In genomic region chr19:4855951-4856350, GRCm38 (mm10) we compare ENCODE assay signal across 10 mouse cellular contexts. TPM values are rescaled to one million over a fixed set of nuclear protein-coding genes. Genes with fewer than 3 reads are reported as not detected.
DNase-seq lines count a peak whose midpoint lies in the region; ATAC-seq and TF ChIP-seq lines count a peak whose summit lies in the region.
"Had no signal": no experiment of that assay in that cellular context is flagged by ENCODE, and none has a peak within 500 bp of the region (broad histone marks: within the 10 kb centered on the region; RNA-seq: fewer than 3 reads in every experiment).

No protein-coding gene starts in this region.

- 77% methylated on average over 4 of the region's 4 CpGs for WGBS in kidney, embryonic 14.5 days
- WGBS in embryonic facial prominence, embryonic 15.5 days, result 70% methylated on average over 4 of the region's 4 CpGs
- 63% methylated on average over 4 of the region's 4 CpGs for WGBS in hindbrain, postnatal 0 days
- 46% methylated on average over 4 of the region's 4 CpGs for WGBS in midbrain, embryonic 16.5 days

- H3K9ac ChIP-seq in kidney, embryonic 14.5 days (ENCODE audit: low read depth, low read length), result no peak overlapping the region
- 0 out of 2 replicates have a peak overlapping the region, but pooled peaks have one; percentile 57 for H3K9ac ChIP-seq in embryonic facial prominence, embryonic 15.5 days
- H3K9ac ChIP-seq in hindbrain, postnatal 0 days (replicated peaks; ENCODE audit: low read length), result no peak overlapping the region
- peak overlapping the region; percentile 82 for H3K9ac ChIP-seq in midbrain, embryonic 16.5 days (ENCODE audit: low read depth, low read length)

- no peak for DNase-seq in kidney, postnatal 4 days
- no peak for DNase-seq in hindbrain, postnatal 0 days (ENCODE audit: low spot score)
- DNase-seq in urinary bladder, postnatal 36 days (ENCODE audit: low spot score in 2 of 2), result no peak
- DNase-seq in MN1 (ENCODE audit: low spot score), result no peak
- no peak for DNase-seq in spleen, postnatal 10 days (ENCODE audit: low spot score in 2 of 2)
- DNase-seq: cerebellum, adult 8-10 months had no signal

- no peak for TF ChIP-seq CTCF in hindbrain, postnatal 0 days (IDR thresholded peaks at IDR 0.05; ENCODE audit: low read depth)

- peak overlapping the region; percentile 82; the same call in 1 of the 2 replicates for H3K4me2 ChIP-seq in kidney, embryonic 14.5 days (replicated peaks; ENCODE audit: low read depth, low read length)
- peak overlapping the region; percentile 95 for H3K4me2 ChIP-seq in embryonic facial prominence, embryonic 15.5 days (replicated peaks)
- peak overlapping the region; percentile 99 for H3K4me2 ChIP-seq in hindbrain, postnatal 0 days (ENCODE audit: low read depth, low read length)
- peak overlapping the region; percentile 98 for H3K4me2 ChIP-seq in midbrain, embryonic 16.5 days (ENCODE audit: low read length)

- H3K27me3 ChIP-seq in kidney, embryonic 14.5 days (ENCODE audit: control insufficient read depth, insufficient read depth, low read length), result no peaks in the 10 kb centered on the region
- no peaks in the 10 kb centered on the region for H3K27me3 ChIP-seq in embryonic facial prominence, embryonic 15.5 days
- H3K27me3 ChIP-seq in hindbrain, postnatal 0 days (ENCODE audit: insufficient read depth, low read length), result no peaks in the 10 kb centered on the region
- no peaks in the 10 kb centered on the region for H3K27me3 ChIP-seq in midbrain, embryonic 16.5 days (ENCODE audit: control insufficient read depth, insufficient read depth, low read depth, low read length)

- H3K36me3 ChIP-seq in kidney, embryonic 14.5 days (ENCODE audit: control insufficient read depth, insufficient read depth, low read length), result no peaks in the 10 kb centered on the region
- peaks cover 13% of the 10 kb centered on the region; the same call in 1 of the 2 replicates for H3K36me3 ChIP-seq in embryonic facial prominence, embryonic 15.5 days
- peaks cover 22% of the 10 kb centered on the region for H3K36me3 ChIP-seq in hindbrain, postnatal 0 days (ENCODE audit: insufficient read depth, low read length)
- H3K36me3 ChIP-seq in midbrain, embryonic 16.5 days (ENCODE audit: control insufficient read depth, insufficient read depth, low read length), result peaks cover 18% of the 10 kb centered on the region

- ATAC-seq in kidney, embryonic 14.5 days (ENCODE audit: low FRiP score, low TSS enrichment), result no peak
- ATAC-seq in embryonic facial prominence, embryonic 15.5 days (ENCODE audit: insufficient number of reproducible peaks, low FRiP score, low TSS enrichment, low read depth), result no peak
- ATAC-seq in hindbrain, postnatal 0 days, result no peak
- no peak for ATAC-seq in midbrain, embryonic 16.5 days

- H3K4me3 ChIP-seq in kidney, embryonic 14.5 days (ENCODE audit: low read length), result peak overlapping the region; percentile 51; the same call in 1 of the 2 replicates
- peak overlapping the region; percentile 58; the same call in 1 of the 2 replicates for H3K4me3 ChIP-seq in embryonic facial prominence, embryonic 15.5 days (replicated peaks)
- peak overlapping the region; percentile 75 for H3K4me3 ChIP-seq in hindbrain, postnatal 0 days (ENCODE audit: low read length)
- peak overlapping the region; percentile 80 for H3K4me3 ChIP-seq in midbrain, embryonic 16.5 days (ENCODE audit: low read depth, low read length)

- H3K4me1 ChIP-seq in kidney, embryonic 14.5 days (ENCODE audit: control insufficient read depth, insufficient read depth, low read length), result peaks cover 3% of the 10 kb centered on the region; the same call in 1 of the 2 replicates
- H3K4me1 ChIP-seq in embryonic facial prominence, embryonic 15.5 days, result peaks cover 7% of the 10 kb centered on the region; the same call in 1 of the 2 replicates
- no peaks in the 10 kb centered on the region for H3K4me1 ChIP-seq in hindbrain, postnatal 0 days (ENCODE audit: insufficient read depth, low read length)
- H3K4me1 ChIP-seq in midbrain, embryonic 16.5 days (ENCODE audit: control insufficient read depth, insufficient read depth, low read length), result peaks cover 12% of the 10 kb centered on the region

- no peaks in the 10 kb centered on the region for H3K9me3 ChIP-seq in kidney, embryonic 14.5 days (ENCODE audit: control insufficient read depth, low read length)
- H3K9me3 ChIP-seq in embryonic facial prominence, embryonic 15.5 days (replicated peaks), result no peaks in the 10 kb centered on the region
- H3K9me3 ChIP-seq in hindbrain, postnatal 0 days (ENCODE audit: low read length), result no peaks in the 10 kb centered on the region
- no peaks in the 10 kb centered on the region for H3K9me3 ChIP-seq in midbrain, embryonic 16.5 days (replicated peaks; ENCODE audit: control insufficient read depth, low read length, poor library complexity, severe bottlenecking)

- no peak overlapping the region for H3K27ac ChIP-seq in kidney, embryonic 14.5 days (ENCODE audit: low read depth, low read length)
- no peak overlapping the region for H3K27ac ChIP-seq in embryonic facial prominence, embryonic 15.5 days (replicated peaks)
- no peak overlapping the region for H3K27ac ChIP-seq in hindbrain, postnatal 0 days
- no peak overlapping the region for H3K27ac ChIP-seq in midbrain, embryonic 16.5 days (ENCODE audit: low read length)
- H3K27ac ChIP-seq: macrophage had no signal

RNA-seq across cellular contexts. Expression of gene Ctsf, which starts 1.0 kb away (rescaled TPM):
- polyA plus RNA-seq in kidney, embryonic 14.5 days (2014; fragmentation: Nextera tagmentation; extraction: Ambion mirVana), result 36.2 and 43.6 TPM in 2 replicates
- polyA plus RNA-seq in embryonic facial prominence, embryonic 15.5 days (2015; fragmentation: Nextera tagmentation; extraction: Ambion mirVana), result 62.7 and 63.9 TPM in 2 replicates
- total RNA-seq in hindbrain, postnatal 0 days (2014; rRNA removed), result 80.2 and 147 TPM in 2 replicates
- polyA plus RNA-seq in hindbrain, postnatal 0 days (2015; fragmentation: Nextera tagmentation; extraction: Ambion mirVana), result 98.2 and 106 TPM in 2 replicates
- polyA plus RNA-seq in midbrain, embryonic 16.5 days (2015; fragmentation: Nextera tagmentation; extraction: Ambion mirVana), result 85.8 and 87.4 TPM in 2 replicates

RNA-seq across cellular contexts. Expression of gene Ccdc87, which starts 16.8 kb away (rescaled TPM):
- not detected in 2 replicates for polyA plus RNA-seq in kidney, embryonic 14.5 days (2014; fragmentation: Nextera tagmentation; extraction: Ambion mirVana)
- 1.2 and 1.9 TPM in 2 replicates for polyA plus RNA-seq in embryonic facial prominence, embryonic 15.5 days (2015; fragmentation: Nextera tagmentation; extraction: Ambion mirVana)
- 0.72 and 0.89 TPM in 2 replicates for total RNA-seq in hindbrain, postnatal 0 days (2014; rRNA removed)
- polyA plus RNA-seq in hindbrain, postnatal 0 days (2015; fragmentation: Nextera tagmentation; extraction: Ambion mirVana), result 0.71 and 0.83 TPM in 2 replicates
- 0.77 and 0.99 TPM in 2 replicates for polyA plus RNA-seq in midbrain, embryonic 16.5 days (2015; fragmentation: Nextera tagmentation; extraction: Ambion mirVana)

RNA-seq across cellular contexts. Expression of gene Ccs, which starts 16.8 kb away (rescaled TPM):
- polyA plus RNA-seq in kidney, embryonic 14.5 days (2014; fragmentation: Nextera tagmentation; extraction: Ambion mirVana), result 53.5 and 57.4 TPM in 2 replicates
- 69.4 and 73.8 TPM in 2 replicates for polyA plus RNA-seq in embryonic facial prominence, embryonic 15.5 days (2015; fragmentation: Nextera tagmentation; extraction: Ambion mirVana)
- 21.2 and 32.0 TPM in 2 replicates for total RNA-seq in hindbrain, postnatal 0 days (2014; rRNA removed)
- 48.4 and 51.1 TPM in 2 replicates for polyA plus RNA-seq in hindbrain, postnatal 0 days (2015; fragmentation: Nextera tagmentation; extraction: Ambion mirVana)
- 33.3 and 42.5 TPM in 2 replicates for polyA plus RNA-seq in midbrain, embryonic 16.5 days (2015; fragmentation: Nextera tagmentation; extraction: Ambion mirVana)

RNA-seq across cellular contexts. Expression of gene Actn3, which starts 21.8 kb away (rescaled TPM):
- polyA plus RNA-seq in kidney, embryonic 14.5 days (2014; fragmentation: Nextera tagmentation; extraction: Ambion mirVana), result 12.8 and 13.8 TPM in 2 replicates
- 29.6 and 33.7 TPM in 2 replicates for polyA plus RNA-seq in embryonic facial prominence, embryonic 15.5 days (2015; fragmentation: Nextera tagmentation; extraction: Ambion mirVana)
- 6.8 and 8.4 TPM in 2 replicates for total RNA-seq in hindbrain, postnatal 0 days (2014; rRNA removed)
- 3.8 and 3.9 TPM in 2 replicates for polyA plus RNA-seq in hindbrain, postnatal 0 days (2015; fragmentation: Nextera tagmentation; extraction: Ambion mirVana)
- 1.9 and 2.4 TPM in 2 replicates for polyA plus RNA-seq in midbrain, embryonic 16.5 days (2015; fragmentation: Nextera tagmentation; extraction: Ambion mirVana)
- polyA plus RNA-seq: macrophage had no signal

RNA-seq across cellular contexts. Expression of gene Zdhhc24, which starts 22.5 kb away (rescaled TPM):
- polyA plus RNA-seq in kidney, embryonic 14.5 days (2014; fragmentation: Nextera tagmentation; extraction: Ambion mirVana), result 8.3 and 9.4 TPM in 2 replicates
- polyA plus RNA-seq in embryonic facial prominence, embryonic 15.5 days (2015; fragmentation: Nextera tagmentation; extraction: Ambion mirVana), result 14.0 and 14.9 TPM in 2 replicates
- total RNA-seq in hindbrain, postnatal 0 days (2014; rRNA removed), result 29.1 and 30.7 TPM in 2 replicates
- 17.4 and 20.9 TPM in 2 replicates for polyA plus RNA-seq in hindbrain, postnatal 0 days (2015; fragmentation: Nextera tagmentation; extraction: Ambion mirVana)
- polyA plus RNA-seq in midbrain, embryonic 16.5 days (2015; fragmentation: Nextera tagmentation; extraction: Ambion mirVana), result 22.7 and 26.1 TPM in 2 replicates

Comparison
In these comparisons a context has a peak if more than half of its experiments do, and no peak if none do; other contexts are left out.
1. H3K9ac ChIP-seq: peak in embryonic facial prominence, embryonic 15.5 days (single experiment) and midbrain, embryonic 16.5 days (single experiment); none in kidney, embryonic 14.5 days (single experiment) and hindbrain, postnatal 0 days (single experiment).
2. Peak in every context shown above with its lines, with median percentiles within 50 percentile points of each other: H3K4me2 ChIP-seq and H3K4me3 ChIP-seq.